Mouse (Mus musculus): ENCODE measurements at regions not wholly inside any gene's neighbourhood (a gene's known extent, or its start where the extent isn't known, plus 50 kb on each side); places are given as distances from the start of the nearest gene placed in this dataset.
A peak's percentile ranks its signal among the peaks of the same experiment; 100 is the strongest.

- Histone ChIP-seq H3K4me3 (replicated peaks; ENCODE audit: low read length) (no peak overlapping the region), H3K36me3 (ENCODE audit: control insufficient read depth, insufficient read depth) (no peaks in the 10 kb centered on the region), H3K27me3 (replicated peaks; ENCODE audit: control insufficient read depth, insufficient read depth, low read length) (no peaks in the 10 kb centered on the region), H3K9ac (replicated peaks; ENCODE audit: low read depth, low read length) (no peak overlapping the region), H3K27ac (ENCODE audit: low read length) (no peak overlapping the region), H3K4me2 (ENCODE audit: low read length) (no peak overlapping the region), H3K4me1 (replicated peaks; ENCODE audit: control insufficient read depth, insufficient read depth, low read length) (no peaks in the 10 kb centered on the region), H3K9me3 (ENCODE audit: control insufficient read depth, low read length) (no peaks in the 10 kb centered on the region)
- ATAC-seq, result no peak
- 91% methylated on average over 4 of the region's 4 CpGs for WGBS
These were observed 550.3 kb downstream of the Car8 start for GRCm38 (mm10) chr4:7688516-7688915.

- no peak for ATAC-seq
- no peaks in the 10 kb centered on the region for H3K27me3 ChIP-seq (replicated peaks; ENCODE audit: control insufficient read depth, insufficient read depth, low read length)
- no peak overlapping the region for H3K27ac ChIP-seq (ENCODE audit: low read length)
- H3K4me3 ChIP-seq (replicated peaks; ENCODE audit: low read length), result no peak overlapping the region
- H3K4me1 ChIP-seq (replicated peaks; ENCODE audit: control insufficient read depth, insufficient read depth, low read length), result no peaks in the 10 kb centered on the region
- no peaks in the 10 kb centered on the region for H3K36me3 ChIP-seq (ENCODE audit: control insufficient read depth, insufficient read depth)
- WGBS, result 80% methylated on average over 1 of the region's 1 CpGs
- no peak overlapping the region for H3K4me2 ChIP-seq (ENCODE audit: low read length)
- H3K9me3 ChIP-seq (ENCODE audit: control insufficient read depth, low read length), result no peaks in the 10 kb centered on the region
- no peak overlapping the region for H3K9ac ChIP-seq (replicated peaks; ENCODE audit: low read depth, low read length)
These were observed 551.6 kb downstream of the Car8 start for GRCm38 (mm10) chr4:7687231-7687630.

GRCm38 (mm10) chr4:7670795-7671105 lies 568.1 kb downstream of the Car8 start:
- Histone ChIP-seq H3K4me3 (replicated peaks; ENCODE audit: low read length) (no peak overlapping the region), H3K4me2 (ENCODE audit: low read length) (no peak overlapping the region), H3K9ac (replicated peaks; ENCODE audit: low read depth, low read length) (no peak overlapping the region), H3K4me1 (replicated peaks; ENCODE audit: control insufficient read depth, insufficient read depth, low read length) (no peaks in the 10 kb centered on the region), H3K27me3 (replicated peaks; ENCODE audit: control insufficient read depth, insufficient read depth, low read length) (no peaks in the 10 kb centered on the region), H3K9me3 (ENCODE audit: control insufficient read depth, low read length) (no peaks in the 10 kb centered on the region), H3K27ac (ENCODE audit: low read length) (no peak overlapping the region), H3K36me3 (ENCODE audit: control insufficient read depth, insufficient read depth) (no peaks in the 10 kb centered on the region)
- whole genome bisulfite sequencing, result 95% methylated on average over 4 of the region's 4 CpGs
- no peak for ATAC-seq

GRCm38 (mm10) chr4:7669992-7670794 lies 568.6 kb downstream of the Car8 start:
- H3K27me3 ChIP-seq (replicated peaks; ENCODE audit: control insufficient read depth, insufficient read depth, low read length), result no peaks in the 10 kb centered on the region
- H3K4me1 ChIP-seq (replicated peaks; ENCODE audit: control insufficient read depth, insufficient read depth, low read length), result no peaks in the 10 kb centered on the region
- no peak overlapping the region for H3K4me3 ChIP-seq (replicated peaks; ENCODE audit: low read length)
- H3K9me3 ChIP-seq (ENCODE audit: control insufficient read depth, low read length), result no peaks in the 10 kb centered on the region
- 73% methylated on average over 4 of the region's 4 CpGs for WGBS
- H3K36me3 ChIP-seq (ENCODE audit: control insufficient read depth, insufficient read depth), result no peaks in the 10 kb centered on the region
- H3K27ac ChIP-seq (ENCODE audit: low read length), result no peak overlapping the region
- H3K9ac ChIP-seq (replicated peaks; ENCODE audit: low read depth, low read length), result no peak overlapping the region
- no peak for ATAC-seq
- H3K4me2 ChIP-seq (ENCODE audit: low read length), result no peak overlapping the region

- Histone ChIP-seq H3K27me3 (replicated peaks; ENCODE audit: control insufficient read depth, insufficient read depth, low read length) (no peaks in the 10 kb centered on the region), H3K9ac (replicated peaks; ENCODE audit: low read depth, low read length) (no peak overlapping the region), H3K36me3 (ENCODE audit: control insufficient read depth, insufficient read depth) (no peaks in the 10 kb centered on the region), H3K27ac (ENCODE audit: low read length) (no peak overlapping the region), H3K9me3 (ENCODE audit: control insufficient read depth, low read length) (no peaks in the 10 kb centered on the region), H3K4me3 (replicated peaks; ENCODE audit: low read length) (no peak overlapping the region), H3K4me2 (ENCODE audit: low read length) (0 out of 2 replicates have a peak overlapping the region, but pooled peaks have one; percentile 9), H3K4me1 (replicated peaks; ENCODE audit: control insufficient read depth, insufficient read depth, low read length) (no peaks in the 10 kb centered on the region)
- WGBS, result 49% methylated on average over 7 of the region's 7 CpGs
- ATAC-seq, result 0 out of 2 replicates have a peak, but pooled peaks have one; percentile 36
These were observed 571.8 kb downstream of the Car8 start for GRCm38 (mm10) chr4:7666935-7667594.

GRCm38 (mm10) chr4:7642878-7643590 lies 595.8 kb downstream of the Car8 start:
- H3K9me3 ChIP-seq (ENCODE audit: control insufficient read depth, low read length), result no peaks in the 10 kb centered on the region
- H3K4me1 ChIP-seq (replicated peaks; ENCODE audit: control insufficient read depth, insufficient read depth, low read length), result peaks cover 6% of the 10 kb centered on the region; the same call in 1 of the 2 replicates
- 0 out of 2 replicates have a peak overlapping the region, but pooled peaks have one; percentile 17 for H3K9ac ChIP-seq (replicated peaks; ENCODE audit: low read depth, low read length)
- peak overlapping the region; percentile 23 for H3K4me2 ChIP-seq (ENCODE audit: low read length)
- peak overlapping the region; percentile 44; the same call in 1 of the 2 replicates for H3K27ac ChIP-seq (ENCODE audit: low read length)
- H3K4me3 ChIP-seq (replicated peaks; ENCODE audit: low read length), result no peak overlapping the region
- peak; percentile 94 for ATAC-seq
- no peaks in the 10 kb centered on the region for H3K36me3 ChIP-seq (ENCODE audit: control insufficient read depth, insufficient read depth)
- no peaks in the 10 kb centered on the region for H3K27me3 ChIP-seq (replicated peaks; ENCODE audit: control insufficient read depth, insufficient read depth, low read length)
- WGBS, result 16% methylated on average over 8 of the region's 8 CpGs

GRCm38 (mm10) chr4:7597671-7598390 lies 641.0 kb downstream of the Car8 start:
- Histone ChIP-seq H3K4me3 (replicated peaks; ENCODE audit: low read length) (no peak overlapping the region), H3K27me3 (replicated peaks; ENCODE audit: control insufficient read depth, insufficient read depth, low read length) (no peaks in the 10 kb centered on the region), H3K4me1 (replicated peaks; ENCODE audit: control insufficient read depth, insufficient read depth, low read length) (no peaks in the 10 kb centered on the region), H3K27ac (ENCODE audit: low read length) (no peak overlapping the region), H3K9ac (replicated peaks; ENCODE audit: low read depth, low read length) (no peak overlapping the region), H3K4me2 (ENCODE audit: low read length) (no peak overlapping the region), H3K9me3 (ENCODE audit: control insufficient read depth, low read length) (no peaks in the 10 kb centered on the region), H3K36me3 (ENCODE audit: control insufficient read depth, insufficient read depth) (no peaks in the 10 kb centered on the region)
- 74% methylated on average over 4 of the region's 4 CpGs for WGBS
- ATAC-seq, result no peak

- H3K4me3 ChIP-seq (replicated peaks; ENCODE audit: low read length), result no peak overlapping the region
- no peak overlapping the region for H3K27ac ChIP-seq (ENCODE audit: low read length)
- no peaks in the 10 kb centered on the region for H3K36me3 ChIP-seq (ENCODE audit: control insufficient read depth, insufficient read depth)
- H3K4me2 ChIP-seq (ENCODE audit: low read length), result no peak overlapping the region
- no peak for ATAC-seq
- no peaks in the 10 kb centered on the region for H3K9me3 ChIP-seq (ENCODE audit: control insufficient read depth, low read length)
- H3K4me1 ChIP-seq (replicated peaks; ENCODE audit: control insufficient read depth, insufficient read depth, low read length), result no peaks in the 10 kb centered on the region
- 66% methylated on average over 4 of the region's 4 CpGs for WGBS
- no peaks in the 10 kb centered on the region for H3K27me3 ChIP-seq (replicated peaks; ENCODE audit: control insufficient read depth, insufficient read depth, low read length)
- no peak overlapping the region for H3K9ac ChIP-seq (replicated peaks; ENCODE audit: low read depth, low read length)
These were observed 642.7 kb downstream of the Car8 start for GRCm38 (mm10) chr4:7596116-7596515.

GRCm38 (mm10) chr4:7583851-7584250 lies 655.0 kb downstream of the Car8 start:
- Histone ChIP-seq H3K27me3 (replicated peaks; ENCODE audit: control insufficient read depth, insufficient read depth, low read length) (no peaks in the 10 kb centered on the region), H3K9me3 (ENCODE audit: control insufficient read depth, low read length) (no peaks in the 10 kb centered on the region), H3K9ac (replicated peaks; ENCODE audit: low read depth, low read length) (no peak overlapping the region), H3K4me1 (replicated peaks; ENCODE audit: control insufficient read depth, insufficient read depth, low read length) (peaks cover 6% of the 10 kb centered on the region), H3K4me3 (replicated peaks; ENCODE audit: low read length) (no peak overlapping the region), H3K4me2 (ENCODE audit: low read length) (no peak overlapping the region), H3K27ac (ENCODE audit: low read length) (no peak overlapping the region), H3K36me3 (ENCODE audit: control insufficient read depth, insufficient read depth) (no peaks in the 10 kb centered on the region)
- WGBS, result 50% methylated on average over 4 of the region's 4 CpGs
- ATAC-seq, result no peak
